Mouse (Mus musculus) kidney, postnatal 25 days (tissue): ENCODE measurements around the gene Htatip2.

ENCODE experiments used
- DNase-seq, 2 experiments: peaks; one replicate each; pipeline ENCODE4 v3.0.0; 2021; ENCODE audit warnings: mixed read lengths in 2 of 2

Htatip2 gene

DNA sequence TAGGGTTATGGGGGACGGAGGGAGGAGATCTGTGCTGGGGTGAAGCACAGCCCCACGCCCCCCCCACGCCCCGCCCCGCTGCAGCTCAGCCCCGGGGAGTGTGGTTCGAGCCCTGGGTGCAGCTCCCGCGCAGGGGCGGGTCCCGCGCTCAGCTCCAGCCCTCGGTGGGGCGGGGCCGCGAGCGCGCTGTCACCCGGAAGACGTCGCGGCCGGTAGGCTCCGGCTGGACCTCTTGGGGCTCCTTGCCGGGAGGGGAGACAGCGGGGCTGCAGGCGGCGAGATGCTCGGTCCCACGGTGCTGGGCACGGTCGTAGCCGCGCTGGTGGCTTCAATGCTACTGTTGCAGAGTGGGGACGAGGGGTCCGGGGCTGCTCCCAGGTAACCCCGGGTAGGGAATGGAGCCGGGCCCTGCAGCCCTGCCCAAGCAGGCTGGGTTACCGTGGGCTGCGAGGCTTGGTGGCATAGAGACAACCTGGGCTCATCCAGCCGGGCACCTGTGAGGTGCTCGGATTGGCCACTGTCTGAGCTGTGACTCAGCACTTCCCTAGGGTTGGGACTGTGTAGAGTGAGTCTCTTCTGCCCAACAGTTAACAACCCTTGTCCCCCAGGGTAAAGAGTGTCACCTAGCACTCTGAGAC, at the start of gene Htatip2:
Gene Htatip2, plus strand, starts transcription at position 182 of the 638 bp plus-strand sequence.
- peak; percentile 47 to 62 for DNase-seq

DNA sequence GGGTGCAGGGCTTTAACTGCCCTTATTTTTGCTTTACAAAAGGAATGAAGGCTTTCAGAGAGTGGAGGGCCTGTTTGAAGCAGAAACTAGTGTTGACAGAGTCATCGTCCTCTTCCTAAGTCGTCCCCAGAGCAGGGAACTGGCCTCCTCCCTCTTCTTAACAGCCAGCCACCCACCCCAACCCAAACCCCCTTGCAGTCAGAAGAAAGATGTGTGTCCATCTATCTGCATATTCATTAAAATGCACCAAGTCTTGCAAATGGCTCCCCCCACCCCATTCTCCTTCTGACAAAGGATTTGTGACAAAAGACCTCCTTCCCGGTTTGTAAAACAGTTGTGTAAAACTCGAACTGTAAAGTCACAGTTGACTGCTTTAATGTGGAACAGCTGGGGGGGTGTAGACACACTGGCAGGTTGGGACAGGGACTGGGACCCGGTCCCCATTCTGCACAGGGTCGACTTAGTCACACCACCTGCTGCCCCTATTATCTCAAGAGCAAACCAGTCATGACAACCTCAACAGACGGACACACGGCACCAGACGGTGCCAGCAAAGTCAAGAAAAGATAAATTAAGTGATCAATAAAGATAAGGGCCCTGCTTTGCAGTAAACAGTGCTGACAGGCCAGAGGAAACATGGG, 49.4 kb upstream of the Htatip2 start:
- DNase-seq: no peak

DNA sequence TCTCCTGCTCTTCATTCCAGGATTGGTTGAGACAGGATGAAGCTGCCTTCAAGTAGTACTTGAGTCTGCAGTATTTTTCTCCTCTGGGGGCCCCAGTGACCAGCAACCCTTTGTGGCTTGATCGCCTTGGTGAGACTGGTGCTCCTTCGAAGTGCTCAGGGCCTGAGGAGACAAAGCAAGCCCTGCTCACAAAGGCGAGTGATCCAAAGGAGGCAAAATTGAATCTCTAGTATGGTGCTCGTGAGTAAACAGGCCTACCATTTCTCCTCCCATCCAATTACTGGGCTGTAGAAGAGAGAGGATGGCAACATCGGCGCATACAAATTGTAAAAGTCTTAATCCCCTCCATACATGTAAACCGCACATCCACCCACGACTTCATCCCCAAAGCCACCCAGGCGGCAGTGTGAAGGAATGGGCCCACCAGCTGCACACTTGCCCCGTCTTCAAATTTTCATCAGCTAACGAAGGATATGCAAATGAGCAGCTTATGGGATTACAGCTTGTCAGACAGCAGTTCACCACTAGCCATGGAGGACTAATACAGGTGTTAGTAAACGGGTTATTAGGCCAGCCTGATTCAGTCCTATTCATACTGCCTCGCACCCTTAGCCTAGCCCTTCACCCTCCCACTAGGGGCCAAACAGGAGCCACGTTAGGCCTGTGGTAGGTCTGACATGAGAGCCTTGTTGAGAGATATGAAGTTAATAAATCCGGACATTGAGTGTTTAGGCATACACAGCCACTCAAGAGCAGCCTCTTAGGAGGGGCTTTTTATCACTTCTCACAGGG, 40.8 kb upstream of the Htatip2 start:
- no peak for DNase-seq

DNA sequence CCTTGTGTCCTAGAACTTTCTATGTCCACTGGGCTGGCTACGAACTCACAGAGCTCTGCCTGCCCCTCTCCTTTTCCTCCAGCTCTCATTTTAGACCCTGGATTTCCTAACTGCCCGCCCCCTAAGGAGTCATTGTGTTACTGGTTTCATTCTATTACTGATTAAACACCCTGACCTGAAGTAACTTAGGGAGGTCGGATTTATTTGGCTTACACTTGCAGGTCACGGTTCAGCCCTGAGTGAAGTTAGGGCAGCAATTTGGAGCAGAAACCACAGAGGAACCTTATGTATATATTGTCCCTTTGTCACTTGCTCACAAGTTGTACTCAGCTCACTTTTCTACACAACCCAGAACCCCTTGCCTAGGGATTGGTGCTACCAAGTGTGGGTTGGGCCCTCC, 24.6 kb upstream of the Htatip2 start:
- peak in 1 of 2 experiments; percentile 8 for DNase-seq

DNA sequence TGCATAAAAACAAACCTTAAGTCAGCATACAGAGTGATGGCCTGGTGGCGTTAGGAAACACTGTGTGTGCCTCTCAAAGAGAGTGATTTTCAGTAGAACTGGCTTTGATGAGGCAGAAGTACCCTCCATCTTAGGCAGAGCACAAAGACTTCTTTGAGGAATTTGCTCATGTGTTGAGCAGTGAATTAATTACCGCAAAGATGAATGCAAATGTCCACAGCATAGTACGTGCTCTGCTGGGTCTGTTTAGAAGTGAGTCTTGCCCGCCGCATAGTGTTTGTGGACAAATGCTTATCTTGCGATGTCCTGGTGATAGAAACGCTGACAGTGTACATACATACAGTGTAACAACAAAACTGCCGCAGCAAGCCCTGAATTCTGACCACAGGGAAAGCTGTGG, 19.5 kb upstream of the Htatip2 start:
- DNase-seq: no peak

DNA sequence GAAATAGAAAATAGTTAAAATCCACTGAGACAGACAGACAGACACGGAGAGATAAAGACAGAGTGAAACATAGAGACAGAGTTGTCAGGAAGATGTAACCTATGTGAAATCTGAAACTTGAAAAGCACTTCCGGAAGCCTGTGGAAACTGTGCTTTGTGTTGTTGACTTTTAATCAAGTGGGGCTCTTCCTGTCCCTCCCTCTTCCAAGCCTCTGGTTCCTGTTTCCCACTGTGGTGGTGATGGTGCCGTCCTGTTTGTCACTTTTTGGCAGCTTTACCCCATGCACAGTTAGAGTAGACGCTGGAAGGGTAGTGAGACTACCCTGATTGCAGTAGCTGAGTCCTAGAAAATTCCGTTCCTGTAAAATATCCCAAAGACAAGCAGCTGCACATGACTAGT, 17.4 kb upstream of the Htatip2 start:
- peak in 1 of 2 experiments; percentile 2 for DNase-seq

DNA sequence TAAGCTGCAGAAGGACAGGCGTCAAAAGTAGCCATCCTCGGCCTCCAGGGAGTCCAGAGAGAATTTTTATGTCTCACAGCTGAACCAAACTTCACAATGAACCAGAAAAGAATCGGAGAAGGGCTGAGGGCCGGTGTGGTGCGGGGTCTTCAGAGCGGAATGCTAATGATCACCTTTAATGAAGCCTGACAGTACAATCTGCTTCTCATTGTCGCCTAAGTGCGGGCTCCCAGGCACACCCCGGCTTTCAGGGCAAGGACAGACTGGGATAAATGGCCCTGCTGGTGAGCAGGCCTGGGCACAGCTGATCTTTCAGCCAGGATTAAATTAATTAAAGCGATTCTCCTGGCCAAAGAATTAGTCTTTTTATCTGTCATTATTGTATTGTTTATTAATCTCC, 17.0 kb upstream of the Htatip2 start:
- DNase-seq: no peak

DNA sequence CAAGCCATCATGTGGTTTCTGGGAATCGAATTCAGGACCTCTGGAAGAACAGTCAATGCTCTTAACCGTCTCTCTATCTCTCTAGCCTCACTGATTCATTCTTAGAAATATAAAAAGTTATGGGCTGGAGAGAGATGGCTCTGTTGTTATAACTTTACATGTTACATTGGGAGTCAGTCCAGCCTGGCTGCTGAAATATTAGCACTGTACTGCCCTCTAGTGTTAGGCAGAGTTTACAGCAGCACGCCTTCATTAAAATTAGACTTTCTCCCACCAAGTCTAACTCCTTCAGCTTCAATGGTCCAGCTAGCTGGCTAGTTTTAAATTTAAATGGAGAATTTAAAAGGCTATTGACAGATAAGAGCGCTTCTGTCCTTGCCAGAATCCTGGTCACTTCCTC, 7.8 kb upstream of the Htatip2 start:
- DNase-seq: peak in 1 of 2 experiments; percentile 47

DNA sequence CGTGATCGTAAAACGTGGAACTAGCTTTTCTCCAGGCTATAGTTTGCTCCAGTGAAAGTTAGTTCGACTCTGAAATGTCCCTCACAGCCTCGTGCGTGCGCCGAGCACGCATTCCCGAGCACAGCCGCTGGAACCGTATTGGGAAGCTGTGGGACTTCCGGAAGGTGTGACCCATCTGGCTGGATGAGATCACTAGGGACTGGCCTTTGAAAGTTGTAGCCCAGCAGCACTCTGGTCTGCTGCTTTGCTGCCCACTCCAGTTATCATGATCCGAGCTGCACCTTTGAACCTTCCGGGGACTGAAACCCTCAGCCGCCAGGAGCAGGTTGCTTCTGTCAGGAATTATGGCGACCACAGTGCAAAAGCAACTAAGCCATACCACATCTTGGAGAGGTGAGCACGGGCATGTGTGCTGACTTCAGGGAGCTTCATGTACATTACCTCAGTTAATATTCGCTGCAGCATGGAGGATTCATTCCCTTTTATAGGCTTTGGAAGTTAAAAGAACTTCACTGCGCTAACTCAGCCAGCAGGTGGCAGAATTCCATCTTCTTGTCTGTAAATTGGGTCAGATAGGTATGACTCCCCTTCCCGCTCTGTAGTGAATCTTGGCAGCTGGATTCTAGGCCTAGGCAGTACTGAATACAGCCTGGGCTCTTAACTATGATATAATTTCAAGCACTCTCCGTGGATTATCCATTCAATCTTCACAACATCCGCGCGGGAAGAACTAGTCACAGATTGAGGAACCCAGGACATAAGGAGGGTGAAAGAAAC, 6.0 kb upstream of the Htatip2 start:
- DNase-seq: peak in 1 of 2 experiments; percentile 63

DNA sequence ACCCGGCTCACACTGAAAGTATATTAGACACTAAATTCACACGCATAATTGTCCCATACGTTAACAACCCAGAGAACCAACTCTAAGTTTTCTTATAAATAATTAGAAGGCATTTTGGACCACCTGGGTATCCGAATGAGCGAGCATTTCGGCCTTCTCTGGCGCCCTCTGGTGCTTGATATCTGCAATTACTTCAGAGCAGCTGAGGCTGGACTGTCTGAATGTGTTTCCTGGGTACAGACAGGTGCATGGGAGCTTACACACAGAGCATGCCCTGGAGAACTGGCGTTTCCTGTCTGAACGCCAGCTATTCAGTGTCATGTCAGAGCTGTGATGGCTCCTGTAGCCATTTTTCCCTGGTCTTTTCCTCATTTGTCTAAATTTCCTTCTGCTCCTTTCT, 4.1 kb upstream of the Htatip2 start:
- DNase-seq: peak; percentile 58 to 64

DNA sequence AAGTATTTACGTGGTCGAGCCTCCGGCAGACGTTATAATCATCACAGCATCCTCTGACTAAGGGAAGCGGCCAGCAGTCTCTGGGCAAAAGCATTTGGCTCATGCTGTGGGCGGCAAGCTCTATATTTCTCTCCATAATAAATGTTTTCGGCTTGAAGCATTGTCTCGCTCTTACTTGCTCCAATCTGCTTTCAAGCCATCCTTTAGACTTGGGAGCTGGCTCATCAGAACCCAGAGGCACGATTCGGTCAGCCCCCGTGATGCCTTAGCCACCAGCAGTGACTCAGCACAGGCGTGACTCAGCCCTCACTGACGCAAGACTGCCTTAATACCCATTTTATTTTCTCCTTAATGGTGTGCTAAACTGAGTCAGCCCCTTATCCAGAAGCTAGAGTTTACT, 3.7 kb downstream of the Htatip2 start:
- no peak for DNase-seq

DNA sequence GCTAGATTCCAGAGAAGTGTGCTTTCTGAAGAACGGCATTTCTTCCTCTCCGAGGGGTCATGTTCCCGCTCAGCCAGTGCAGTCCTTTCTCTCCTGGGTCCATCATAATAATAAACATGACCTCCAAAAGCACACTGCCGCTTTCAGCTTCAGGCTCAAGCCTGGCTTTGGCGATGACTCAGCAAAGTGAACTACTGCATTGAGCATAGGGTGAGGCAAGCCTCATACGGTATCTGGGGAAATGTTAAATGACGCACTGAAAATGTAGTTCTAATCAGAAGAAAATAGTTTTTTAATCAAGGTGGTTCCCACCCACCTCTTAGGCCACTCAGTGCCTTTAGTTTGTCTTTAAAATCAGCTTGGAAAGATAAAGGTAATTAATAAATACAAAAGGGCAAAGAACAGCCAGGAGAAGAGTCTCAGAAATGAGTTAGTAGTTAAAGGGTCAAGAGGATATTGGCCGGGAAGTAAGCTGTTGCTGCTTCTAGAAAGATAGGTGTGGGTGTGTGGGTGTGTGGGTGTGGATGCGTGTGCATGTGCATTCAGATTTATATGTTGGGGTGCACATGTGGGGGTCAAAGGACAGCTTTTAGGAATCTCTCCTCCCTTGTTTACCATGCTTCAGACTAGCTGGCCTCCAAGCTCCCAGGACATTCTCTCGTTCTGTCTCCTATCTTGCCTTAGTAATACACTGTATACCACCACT, 5.2 kb downstream of the Htatip2 start:
- DNase-seq: no peak

DNA sequence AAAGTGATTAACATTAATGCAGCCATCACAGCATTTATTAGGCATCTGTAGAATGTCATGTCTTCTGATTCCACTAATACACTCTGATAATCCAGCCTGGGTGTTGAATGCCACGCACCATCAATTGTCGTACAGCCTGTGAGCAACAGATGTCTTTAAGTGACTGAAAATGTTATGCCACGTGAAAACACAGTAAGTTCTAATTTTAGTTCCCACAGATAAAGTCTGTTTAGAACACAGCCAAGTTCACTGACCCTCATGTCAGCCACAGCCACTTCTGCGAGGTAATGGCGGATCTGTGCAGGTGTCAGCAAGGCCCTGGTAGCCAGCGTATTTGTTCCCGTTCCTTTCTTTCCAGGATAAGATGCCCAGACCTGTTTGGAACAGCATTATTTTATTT, 7.3 kb downstream of the Htatip2 start:
- no peak for DNase-seq

DNA sequence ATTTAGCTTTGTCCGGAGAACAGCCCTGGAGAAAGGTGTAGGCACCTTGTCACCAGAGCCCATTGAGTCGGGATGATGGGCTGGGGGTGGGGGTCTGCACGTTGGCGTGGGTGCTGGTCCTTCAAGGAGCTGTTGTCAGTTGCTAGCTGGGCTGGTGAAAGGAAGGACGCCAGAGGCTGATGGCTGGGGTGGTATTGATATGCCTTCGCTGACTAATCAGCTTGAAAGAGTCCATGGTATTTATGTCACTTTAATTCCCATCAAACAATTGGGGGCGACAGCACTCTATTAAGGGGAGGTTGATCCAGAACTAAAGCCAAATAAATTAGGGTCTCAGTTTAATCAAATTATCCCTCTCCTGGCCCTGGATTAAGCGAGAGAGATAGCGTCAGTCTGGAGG, 9.6 kb downstream of the Htatip2 start:
- DNase-seq: no peak

DNA sequence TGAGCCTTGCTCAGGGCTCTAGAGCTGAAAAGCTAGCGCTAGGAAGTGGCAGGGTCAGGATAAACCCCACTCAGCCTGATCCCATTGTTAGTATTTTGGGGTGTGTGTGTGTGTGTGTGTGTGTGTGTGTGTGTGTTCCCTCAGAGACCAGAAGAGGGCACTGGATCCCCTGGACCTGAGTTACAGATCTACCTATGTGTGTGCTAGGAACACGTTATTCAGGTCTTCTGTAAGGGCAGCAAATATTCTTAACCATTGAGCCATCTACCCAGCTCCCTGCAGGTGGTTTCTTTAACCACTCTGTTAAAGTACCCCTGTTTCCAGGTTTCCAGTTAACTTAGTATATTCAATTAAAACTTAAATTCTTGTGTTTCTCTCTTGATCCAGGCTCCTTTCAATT, 15.5 kb downstream of the Htatip2 start:
- DNase-seq: no peak

DNA sequence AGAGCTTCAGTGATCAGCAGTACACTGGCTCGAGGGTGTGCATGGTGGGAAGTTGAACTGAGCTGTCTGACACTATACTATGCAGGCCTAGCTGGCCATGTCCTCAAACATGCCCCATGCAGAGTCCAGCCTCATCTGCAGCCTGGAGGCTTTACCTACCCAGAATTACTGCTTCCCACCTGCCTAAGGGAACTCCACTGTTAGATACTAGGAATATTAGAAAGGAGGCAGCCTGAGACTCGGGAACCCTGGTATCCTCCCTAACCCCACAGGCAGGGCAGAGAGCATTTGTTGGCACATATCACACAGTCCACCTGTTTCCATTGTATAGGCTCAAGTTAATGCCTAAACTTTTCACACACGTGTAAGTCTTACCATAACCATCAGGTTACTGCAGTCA, 18.7 kb downstream of the Htatip2 start:
- DNase-seq: no peak

DNA sequence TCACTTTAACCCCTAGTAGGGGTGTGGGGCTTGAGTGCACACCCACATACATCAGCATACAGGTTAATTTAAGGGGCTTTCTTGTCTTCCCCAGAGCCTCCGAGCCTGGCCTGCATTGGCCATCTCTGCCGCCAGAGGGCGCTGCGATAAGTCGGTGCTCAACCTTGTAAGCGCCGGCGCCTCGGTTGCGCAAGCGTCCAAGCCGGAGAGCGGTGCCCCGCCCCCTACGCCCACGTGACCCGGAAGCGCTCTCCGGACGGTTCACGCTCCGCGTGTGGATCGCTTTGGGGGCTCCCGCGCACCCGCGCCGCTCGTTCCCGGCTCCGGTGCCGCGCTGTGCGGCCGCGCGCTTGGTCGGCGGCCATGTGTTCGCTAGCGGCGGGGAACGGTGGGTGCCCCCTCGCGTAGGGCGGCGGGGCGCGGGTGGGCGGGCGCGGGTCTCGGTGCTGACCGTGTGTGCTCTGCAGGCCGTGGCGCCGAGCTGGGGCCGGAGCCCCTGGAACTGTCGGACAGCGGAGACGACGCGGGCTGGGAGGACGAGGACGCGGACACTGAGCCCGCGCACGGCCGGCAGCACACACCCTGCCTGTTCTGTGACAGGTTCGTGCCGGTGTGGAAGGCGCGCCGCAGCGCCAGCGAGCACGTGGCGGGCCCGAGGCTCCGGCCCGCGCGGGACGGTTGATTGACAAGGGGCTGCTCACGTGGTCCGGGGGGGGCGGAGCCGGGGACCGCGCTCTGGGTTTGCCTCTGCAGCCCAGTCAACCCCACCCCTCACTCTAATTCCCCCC, 19.4 kb downstream of the Htatip2 start, which contains the start of gene Prmt3:
Gene Prmt3, plus strand, starts transcription at position 233 of the 788 bp plus-strand sequence.
- DNase-seq: peak; percentile 98

DNA sequence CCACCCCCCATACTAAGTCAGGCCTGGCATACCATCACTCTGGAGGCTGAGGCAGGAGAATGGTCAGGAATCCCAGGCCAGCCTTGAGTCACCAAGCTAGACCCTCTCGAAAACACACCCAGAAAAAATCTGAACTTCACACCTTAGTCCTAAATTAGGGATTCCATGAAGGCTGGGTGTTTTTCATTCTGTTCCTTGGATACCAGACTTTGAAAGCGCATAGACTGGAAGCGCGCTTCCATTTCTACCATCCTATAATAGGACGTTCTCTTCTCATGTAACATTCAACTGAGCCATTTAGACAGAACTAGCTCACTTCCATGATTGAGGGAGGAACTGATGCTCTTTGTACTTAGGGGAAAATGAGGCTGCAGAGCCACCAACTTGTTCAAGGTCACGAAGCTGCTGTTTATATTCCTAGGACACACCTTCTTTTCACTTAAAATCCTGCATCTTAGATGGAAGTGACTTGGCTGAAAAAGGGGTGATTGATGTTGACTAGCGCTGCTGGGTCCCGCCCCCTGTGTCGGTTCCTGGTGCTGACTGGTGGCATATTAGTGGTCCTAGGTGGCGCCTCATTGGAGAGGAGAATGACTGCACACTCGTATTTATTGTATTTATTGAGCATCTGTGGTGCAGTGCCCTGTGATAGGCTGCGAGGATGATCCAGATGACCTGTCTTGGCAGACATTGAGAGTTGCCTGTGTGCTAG, 20.1 kb downstream of the Htatip2 start:
- DNase-seq: no peak

DNA sequence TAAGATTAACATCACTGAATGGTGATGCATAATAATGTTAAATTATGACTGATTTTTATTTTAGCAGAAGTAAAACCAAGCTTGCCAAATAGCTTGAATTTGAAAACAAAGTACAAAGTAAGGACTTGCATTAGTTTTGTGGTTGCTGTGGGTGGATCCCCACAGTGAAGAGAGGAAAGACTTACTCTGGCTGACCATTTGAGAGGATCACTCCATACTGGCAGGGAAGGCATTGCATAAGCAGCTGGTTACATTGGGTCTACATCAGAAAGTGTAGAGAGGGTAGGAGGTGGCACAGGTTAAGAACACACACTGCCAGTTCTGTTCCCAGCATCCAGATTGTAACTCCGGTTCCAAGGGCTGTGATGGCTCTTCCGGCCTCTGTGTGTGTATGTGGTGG, 24.1 kb downstream of the Htatip2 start:
- no peak for DNase-seq

DNA sequence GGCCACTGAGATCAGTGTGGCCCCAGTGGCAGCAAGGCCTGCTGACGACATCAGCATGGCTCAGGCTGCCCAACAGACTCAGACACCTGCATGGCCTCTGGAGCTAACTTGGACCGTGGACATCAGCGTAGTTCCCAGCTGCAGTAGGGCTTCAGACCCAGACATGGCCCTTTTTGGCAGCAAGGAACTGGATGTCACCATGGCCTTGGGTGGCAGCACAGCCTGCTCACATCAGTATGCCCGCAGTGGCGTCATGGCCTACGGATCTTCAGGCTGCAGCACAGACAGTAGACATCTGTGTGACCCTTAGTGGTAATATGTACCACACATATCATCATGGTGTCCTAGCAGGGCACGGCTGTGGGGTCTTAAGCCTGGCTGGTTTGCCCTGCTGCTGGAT, 26.2 kb downstream of the Htatip2 start:
- no peak for DNase-seq
